ENCODE assay signal across 11 mouse cellular contexts in genomic region chr12:85955062-85955461, GRCm38 (mm10).
"Had no signal": no experiment of that assay in that cellular context is flagged by ENCODE, and none has a peak within 500 bp of the region (broad histone marks: within the 10 kb centered on the region; RNA-seq: fewer than 3 reads in every experiment).

No protein-coding gene starts in this region.

- H3K4me1 ChIP-seq: neural tube, embryonic 15.5 days had no signal

- H3K4me2 ChIP-seq: liver, embryonic 13.5 days; neural tube, embryonic 15.5 days had no signal

- H3K9me3 ChIP-seq: liver, embryonic 13.5 days; neural tube, embryonic 15.5 days had no signal

- H3K4me3 ChIP-seq: liver, embryonic 13.5 days; myocyte; neural tube, embryonic 15.5 days had no signal

- DNase-seq: kidney, adult 2 months; kidney, postnatal 10 days; liver; liver, embryonic 13.5 days; liver, postnatal 0 days; midbrain, embryonic 14.5 days; right cerebral cortex, adult 18-20 months; right cerebral cortex, postnatal 25 days had no signal

- H3K27ac ChIP-seq: liver, embryonic 13.5 days; neural tube, embryonic 15.5 days had no signal

- H3K27me3 ChIP-seq: liver, embryonic 13.5 days; neural tube, embryonic 15.5 days had no signal

- H3K9ac ChIP-seq: liver, embryonic 13.5 days; liver, postnatal 0 days; neural tube, embryonic 15.5 days had no signal

- ATAC-seq: hindbrain, embryonic 16.5 days; liver, postnatal 0 days had no signal
